Mouse (Mus musculus) liver, embryonic 11.5 days (tissue): Measurements from ENCODE around the gene Tcf20. TPM values are rescaled to one million over a fixed set of nuclear protein-coding genes. Genes with fewer than 3 reads are reported as not detected.

Source experiments
- ATAC-seq: fragments of 200-750 bp; cut with Nextera tagmentation; replicated peaks from 2 replicates; pipeline ENCODE4 v1.8.0; 2017; ENCODE audit warnings: moderate number of reproducible peaks, mild to moderate bottlenecking, moderate TSS enrichment, moderate library complexity; ENCODE audit not compliant: low FRiP score
- DNase-seq: peaks from one replicate; pipeline ENCODE4 v3.0.0-alpha.2; 2017; ENCODE audit warnings: low spot score
- H3K27ac ChIP-seq: fragments of 300-500 bp; sonication (generic); 2 replicates; pipeline ENCODE4 v1.5.1; 2014; ENCODE audit warnings: mild to moderate bottlenecking, low read depth, low read length, control low read depth
- H3K27me3 ChIP-seq: fragments of 300-500 bp; sonication (generic); replicated peaks from 2 replicates; pipeline ENCODE4 v1.6.1; 2014; ENCODE audit warnings: low read length, mixed read lengths; ENCODE audit not compliant: control insufficient read depth, insufficient read depth
- H3K36me3 ChIP-seq: fragments of 300-500 bp; sonication (generic); 2 replicates; pipeline ENCODE4 v1.6.1; 2014; ENCODE audit warnings: mild to moderate bottlenecking, low read length, moderate library complexity, mixed read lengths; ENCODE audit not compliant: control insufficient read depth, insufficient read depth
- H3K4me1 ChIP-seq: fragments of 300-500 bp; sonication (generic); replicated peaks from 2 replicates; pipeline ENCODE4 v1.6.1; 2014; ENCODE audit warnings: low read length, mixed read lengths; ENCODE audit not compliant: control insufficient read depth, insufficient read depth
- H3K4me2 ChIP-seq: fragments of 300-500 bp; sonication (generic); 2 replicates; pipeline ENCODE4 v1.6.1; 2014; ENCODE audit warnings: mild to moderate bottlenecking, control low read depth, moderate library complexity
- H3K4me3 ChIP-seq: fragments of 300-500 bp; sonication (generic); 2 replicates; pipeline ENCODE4 v1.5.1; 2014; ENCODE audit warnings: low read depth, low read length, control low read depth
- H3K9ac ChIP-seq: fragments of 300-500 bp; sonication (generic); 2 replicates; pipeline ENCODE4 v1.6.1; 2014; ENCODE audit warnings: low read depth, low read length, control low read depth
- H3K9me3 ChIP-seq: fragments of 300-500 bp; sonication (generic); 2 replicates; pipeline ENCODE4 v1.6.1; 2016; ENCODE audit warnings: low read length, inconsistent platforms, mixed read lengths; ENCODE audit not compliant: control insufficient read depth
- WGBS: fragments of 180-500 bp; shearing (Covaris S2); extraction: QIAGEN DNeasy Blood & Tissue Kit; methylation state at CpG from one replicate; pipeline ENCODE4 v1.1.7; 2014; 5-methylcytosine and 5-hydroxymethylcytosine counted together
- polyA plus RNA-seq: library from polyadenylated mRNA; unstranded; fragments of >200 nt; fragmentation: Nextera tagmentation; extraction: Ambion mirVana; gene quantifications from 2 replicates; pipeline ENCODE4 v1.2.1, GENCODE M21; 2014

Tcf20 gene
- polyA plus RNA-seq, 1 experiment from 2014 or later: 7.1 TPM

GRCm38 (mm10) chr15:82928844-82929243 lies 58.8 kb downstream of the Tcf20 start:
- Histone ChIP-seq H3K27me3 (peaks cover 58% of the 10 kb centered on the region), H3K9ac (no peak overlapping the region), H3K9me3 (no peaks in the 10 kb centered on the region), H3K4me1 (peaks cover 4% of the 10 kb centered on the region; the same call in 1 of the 2 replicates), H3K4me3 (no peak overlapping the region), H3K4me2 (no peak overlapping the region), H3K27ac (no peak overlapping the region), H3K36me3 (no peaks in the 10 kb centered on the region)
- DNase-seq (no peak), ATAC-seq (no peak)
- WGBS: 22% methylated on average over 8 of the region's 8 CpGs

- H3K36me3 ChIP-seq: no peaks in the 10 kb centered on the region
- no peak overlapping the region for H3K4me2 ChIP-seq
- 31% methylated on average over 6 of the region's 6 CpGs for WGBS
- no peak overlapping the region for H3K4me3 ChIP-seq
- H3K27ac ChIP-seq: no peak overlapping the region
- peaks cover 4% of the 10 kb centered on the region; the same call in 1 of the 2 replicates for H3K4me1 ChIP-seq
- no peak for ATAC-seq
- no peaks in the 10 kb centered on the region for H3K9me3 ChIP-seq
- DNase-seq: no peak
- H3K27me3 ChIP-seq: peaks cover 58% of the 10 kb centered on the region
- no peak overlapping the region for H3K9ac ChIP-seq
Measured at GRCm38 (mm10) chr15:82928023-82928422, 59.6 kb downstream of the Tcf20 start.

- Histone ChIP-seq H3K36me3 (no peaks in the 10 kb centered on the region), H3K9me3 (no peaks in the 10 kb centered on the region), H3K4me1 (peaks cover 8% of the 10 kb centered on the region), H3K9ac (no peak overlapping the region), H3K4me3 (no peak overlapping the region), H3K4me2 (no peak overlapping the region), H3K27ac (no peak overlapping the region), H3K27me3 (peaks cover 58% of the 10 kb centered on the region)
- ATAC-seq: no peak
- 60% methylated on average over 5 of the region's 5 CpGs for WGBS
- DNase-seq: no peak
Measured at GRCm38 (mm10) chr15:82927057-82927456, 60.6 kb downstream of the Tcf20 start.

GRCm38 (mm10) chr15:82924679-82925425 lies 62.8 kb downstream of the Tcf20 start:
- Histone ChIP-seq H3K4me2 (0 out of 2 replicates have a peak overlapping the region, but pooled peaks have one; percentile 17), H3K9me3 (no peaks in the 10 kb centered on the region), H3K4me1 (peaks cover 19% of the 10 kb centered on the region), H3K36me3 (no peaks in the 10 kb centered on the region), H3K9ac (no peak overlapping the region), H3K4me3 (no peak overlapping the region), H3K27me3 (peaks cover 47% of the 10 kb centered on the region), H3K27ac (no peak overlapping the region)
- ATAC-seq (no peak), DNase-seq (no peak)
- 3% methylated on average over 10 of the region's 11 CpGs for WGBS

- Histone ChIP-seq H3K9ac (no peak overlapping the region), H3K9me3 (no peaks in the 10 kb centered on the region), H3K4me1 (peaks cover 19% of the 10 kb centered on the region), H3K36me3 (no peaks in the 10 kb centered on the region), H3K4me3 (no peak overlapping the region), H3K27me3 (peaks cover 40% of the 10 kb centered on the region), H3K4me2 (no peak overlapping the region), H3K27ac (no peak overlapping the region)
- WGBS: 60% methylated on average over 5 of the region's 5 CpGs
- no peak for DNase-seq
- no peak for ATAC-seq
Measured at GRCm38 (mm10) chr15:82923531-82923930, 64.1 kb downstream of the Tcf20 start.

GRCm38 (mm10) chr15:82922755-82923154 lies 64.9 kb downstream of the Tcf20 start:
- Histone ChIP-seq H3K27me3 (peaks cover 39% of the 10 kb centered on the region), H3K4me2 (no peak overlapping the region), H3K27ac (no peak overlapping the region), H3K4me3 (no peak overlapping the region), H3K9me3 (no peaks in the 10 kb centered on the region), H3K36me3 (no peaks in the 10 kb centered on the region), H3K4me1 (peaks cover 17% of the 10 kb centered on the region), H3K9ac (no peak overlapping the region)
- DNase-seq: no peak
- WGBS: 51% methylated on average over 4 of the region's 4 CpGs
- ATAC-seq: no peak

GRCm38 (mm10) chr15:82922052-82922451 lies 65.6 kb downstream of the Tcf20 start:
- no peak overlapping the region for H3K4me2 ChIP-seq
- ATAC-seq (0 out of 2 replicates have a peak, but pooled peaks have one; percentile 38), DNase-seq (peak; percentile 57)
- no peak overlapping the region for H3K9ac ChIP-seq
- peaks cover 18% of the 10 kb centered on the region for H3K4me1 ChIP-seq
- H3K27me3 ChIP-seq: peaks cover 40% of the 10 kb centered on the region
- H3K36me3 ChIP-seq: no peaks in the 10 kb centered on the region
- H3K9me3 ChIP-seq: no peaks in the 10 kb centered on the region
- WGBS: 60% methylated on average over 12 of the region's 12 CpGs
- H3K4me3 ChIP-seq: no peak overlapping the region
- no peak overlapping the region for H3K27ac ChIP-seq

GRCm38 (mm10) chr15:82921559-82921958 lies 66.1 kb downstream of the Tcf20 start:
- DNase-seq: no peak
- Histone ChIP-seq H3K4me2 (no peak overlapping the region), H3K9me3 (no peaks in the 10 kb centered on the region), H3K9ac (no peak overlapping the region), H3K27ac (no peak overlapping the region), H3K36me3 (no peaks in the 10 kb centered on the region), H3K27me3 (peaks cover 40% of the 10 kb centered on the region), H3K4me3 (no peak overlapping the region), H3K4me1 (peaks cover 18% of the 10 kb centered on the region)
- no peak for ATAC-seq
- 15% methylated on average over 1 of the region's 1 CpGs for WGBS
